Mouse (Mus musculus) midbrain, embryonic 10.5 days (tissue): Measurements from ENCODE around the gene Arg1. TPM values are rescaled to one million over a fixed set of nuclear protein-coding genes. Genes with fewer than 3 reads are reported as not detected.

ENCODE experiments used
- DNase-seq: peaks from one replicate; pipeline ENCODE4 v3.0.0-alpha.2; 2017; ENCODE audit warnings: low spot score
- H3K27ac ChIP-seq: fragments of 300-500 bp; sonication (generic); replicated peaks from 2 replicates; pipeline ENCODE4 v1.5.1; 2016; ENCODE audit warnings: mild to moderate bottlenecking
- H3K27me3 ChIP-seq: fragments of 300-500 bp; sonication (generic); 2 replicates; pipeline ENCODE4 v1.6.1; 2016; ENCODE audit warnings: low read depth, mild to moderate bottlenecking; ENCODE audit not compliant: poor library complexity, severe bottlenecking
- H3K36me3 ChIP-seq: fragments of 300-500 bp; sonication (generic); 2 replicates; pipeline ENCODE4 v1.6.1; 2016; ENCODE audit warnings: mild to moderate bottlenecking, moderate library complexity
- H3K4me1 ChIP-seq: fragments of 300-500 bp; sonication (generic); 2 replicates; pipeline ENCODE4 v1.6.1; 2016
- H3K4me3 ChIP-seq: fragments of 300-500 bp; sonication (generic); 2 replicates; pipeline ENCODE4 v1.5.1; 2016; ENCODE audit warnings: mild to moderate bottlenecking, moderate library complexity
- H3K9me3 ChIP-seq: fragments of 300-500 bp; sonication (generic); replicated peaks from 2 replicates; pipeline ENCODE4 v1.6.1; 2016; ENCODE audit warnings: mild to moderate bottlenecking
- WGBS: fragments of 180-500 bp; shearing (Covaris S2); methylation state at CpG from one replicate; pipeline ENCODE4 v1.1.7; 2016; 5-methylcytosine and 5-hydroxymethylcytosine counted together
- microRNA-seq: library from miRNA; unstranded; fragments of <30 nt; microRNA quantifications from one replicate; pipeline ENCODE4, GENCODE M21; 2017
- polyA plus RNA-seq: library from polyadenylated mRNA; unstranded; fragments of >200 nt; fragmentation: Nextera tagmentation; extraction: Ambion mirVana; gene quantifications from 2 replicates; pipeline ENCODE4 v1.2.1, GENCODE M21; 2016

Gene Arg1
- polyA plus RNA-seq, 1 experiment from 2014 or later, result 1.5 TPM

DNA sequence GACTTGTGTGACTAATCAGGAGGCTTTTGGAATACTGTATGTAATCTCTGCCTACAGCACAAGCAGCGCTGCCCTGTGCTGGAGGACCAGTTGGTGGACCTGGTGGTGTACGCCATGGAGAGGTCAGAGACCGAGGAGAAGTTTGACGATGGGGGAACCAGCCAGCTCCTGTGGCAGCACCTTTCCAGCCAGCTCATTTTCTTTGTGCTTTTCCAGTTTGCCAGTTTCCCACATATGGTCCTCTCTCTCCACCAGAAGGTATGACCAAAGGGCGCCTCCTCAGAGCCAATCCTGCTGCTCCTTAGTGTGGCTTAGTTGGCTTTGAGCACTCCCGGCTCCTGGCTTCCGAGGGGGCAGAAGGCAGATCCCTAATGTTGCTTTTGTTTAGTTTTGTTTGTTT, 38.9 kb downstream of the Arg1 start:
- H3K36me3 ChIP-seq, result peaks cover 97% of the 10 kb centered on the region
- DNase-seq, result no peak
- no peak overlapping the region for H3K27ac ChIP-seq
- no peaks in the 10 kb centered on the region for H3K27me3 ChIP-seq
- WGBS, result 94% methylated on average over 7 of the region's 7 CpGs
- H3K4me3 ChIP-seq, result no peak overlapping the region
- H3K9me3 ChIP-seq, result no peaks in the 10 kb centered on the region
- H3K4me1 ChIP-seq, result no peaks in the 10 kb centered on the region

DNA sequence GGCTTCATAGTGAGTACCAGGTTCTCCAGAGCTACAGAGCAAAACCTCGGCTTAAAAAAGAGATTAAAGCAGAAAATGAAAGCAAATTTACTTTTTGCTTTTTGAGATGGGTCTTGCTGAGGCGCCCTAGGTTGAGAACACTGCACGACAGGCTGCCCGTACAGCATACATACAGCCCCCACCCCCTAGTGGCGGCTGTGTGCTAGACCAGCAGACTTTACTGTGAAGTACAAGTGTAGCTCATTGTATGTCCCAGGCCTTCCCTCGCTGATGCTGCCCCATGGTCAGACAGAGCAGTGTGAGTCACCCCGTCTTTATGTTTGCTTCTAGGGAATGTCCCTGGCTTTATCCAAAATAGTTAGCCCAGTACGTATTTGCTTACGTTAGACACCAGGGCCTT, 41.3 kb downstream of the Arg1 start:
- H3K36me3 ChIP-seq, result peaks cover 96% of the 10 kb centered on the region
- peak; percentile 38 for DNase-seq
- H3K4me3 ChIP-seq, result no peak overlapping the region
- no peaks in the 10 kb centered on the region for H3K4me1 ChIP-seq
- WGBS, result 84% methylated on average over 9 of the region's 9 CpGs
- H3K27ac ChIP-seq, result no peak overlapping the region
- no peaks in the 10 kb centered on the region for H3K27me3 ChIP-seq
- no peaks in the 10 kb centered on the region for H3K9me3 ChIP-seq

GRCm38 (mm10) chr10:24873624-24874023, 53.7 kb downstream of the Arg1 start:
- no peaks in the 10 kb centered on the region for H3K27me3 ChIP-seq
- H3K4me3 ChIP-seq, result no peak overlapping the region
- no peak for DNase-seq
- no peak overlapping the region for H3K27ac ChIP-seq
- no peaks in the 10 kb centered on the region for H3K9me3 ChIP-seq
- WGBS, result 80% methylated on average over 4 of the region's 4 CpGs
- H3K4me1 ChIP-seq, result peaks cover 7% of the 10 kb centered on the region; the same call in 1 of the 2 replicates
- peaks cover 77% of the 10 kb centered on the region for H3K36me3 ChIP-seq

- H3K27me3 ChIP-seq, result no peaks in the 10 kb centered on the region
- H3K4me1 ChIP-seq, result peaks cover 7% of the 10 kb centered on the region; the same call in 1 of the 2 replicates
- H3K27ac ChIP-seq, result peak within 1 kb of the TSS; percentile 89
- peak within 1 kb of the TSS; percentile 90 for H3K4me3 ChIP-seq
- 0% methylated on average over 36 of the region's 36 CpGs for WGBS
- no peaks in the 10 kb centered on the region for H3K9me3 ChIP-seq
- H3K36me3 ChIP-seq, result peaks cover 39% of the 10 kb centered on the region
- peak; percentile 96 for DNase-seq
Observed at GRCm38 (mm10) chr10:24869760-24870290, 57.5 kb downstream of the Arg1 start, which contains the start of gene Med23. Med23 (plus strand) TSS chr10:24869986.

Small RNA genes within 50 kb of the gene (microRNA-seq; reads per million reads assigned to microRNA genes)
- gene Mir6905, result not detected

Other genes with a start within 250 kb of the Arg1 start
- 0.36 and 0.92 TPM in 2 replicates for gene Enpp1, start 215.3 kb downstream of the Arg1 start, polyA plus RNA-seq
- 7.7 and 9.0 TPM in 2 replicates for gene Enpp3, start 84.7 kb downstream of the Arg1 start, polyA plus RNA-seq
- 23.8 and 25.7 TPM in 2 replicates for gene Med23, start 57.5 kb downstream of the Arg1 start, polyA plus RNA-seq